Mouse (Mus musculus): ENCODE results near the gene Rgs19. TPM values are rescaled to one million over a fixed set of nuclear protein-coding genes. Genes with fewer than 3 reads are reported as not detected.

Gene Rgs19
- total and polyA plus RNA-seq, 2 experiments, result 1.5 to 7.8 TPM

DNA sequence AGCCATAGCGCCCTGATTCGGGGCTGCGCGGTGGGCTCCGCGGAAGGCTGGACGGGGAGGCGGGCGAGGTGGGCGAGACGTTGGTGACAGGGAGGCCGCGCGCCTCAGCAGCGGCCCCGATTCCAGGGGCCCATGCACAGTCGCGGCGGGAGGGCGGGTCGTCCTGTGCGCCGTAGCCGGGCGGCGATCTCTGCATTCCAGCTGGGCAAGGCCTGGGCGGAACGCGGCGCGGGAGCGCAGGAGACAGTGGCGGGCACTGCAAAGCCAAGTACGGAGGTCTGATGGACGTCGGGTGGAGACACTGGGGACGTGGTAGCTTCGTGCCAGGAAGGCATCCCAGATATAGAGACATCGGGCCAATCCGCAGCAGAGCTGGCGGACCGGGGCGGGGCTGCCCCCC, 22.5 kb downstream of the Rgs19 start, which contains the start of gene Sox18:
Sox18 (minus strand) TSS at position 315 of the 400 bp plus-strand sequence.
- WGBS, result 2% methylated on average over 41 of the region's 43 CpGs
- peak within 1 kb of the TSS; percentile 74 for H3K4me3 ChIP-seq (ENCODE audit: insufficient read depth, low read depth, low read length)
- TF ChIP-seq POLR2A (IDR thresholded peaks at IDR 0.05; ENCODE audit: extremely low read depth, insufficient read depth, low read length), result peak; percentile 79
- no peak for TF ChIP-seq CTCF (IDR thresholded peaks at IDR 0.05; ENCODE audit: low read depth, low read length)
- H3K27ac ChIP-seq (replicated peaks; ENCODE audit: insufficient read depth, low read depth, low read length), result peak within 1 kb of the TSS; percentile 52
- H3K9ac ChIP-seq (ENCODE audit: low read depth, low read length), result peak within 1 kb of the TSS; percentile 88
- no peaks in the 10 kb centered on the region for H3K4me1 ChIP-seq (ENCODE audit: control insufficient read depth, insufficient read depth, low read length)
- DNase-seq (ENCODE audit: extremely low read depth, low read depth, low spot score), result no peak
- peaks cover 15% of the 10 kb centered on the region for H3K27me3 ChIP-seq (ENCODE audit: control insufficient read depth, insufficient read depth, low read length)
- peaks cover 4% of the 10 kb centered on the region; the same call in 1 of the 2 replicates for H3K79me2 ChIP-seq (ENCODE audit: control insufficient read depth, insufficient read depth, low read length)
- no peaks in the 10 kb centered on the region for H3K36me3 ChIP-seq (ENCODE audit: control insufficient read depth, insufficient read depth, low read length)

DNA sequence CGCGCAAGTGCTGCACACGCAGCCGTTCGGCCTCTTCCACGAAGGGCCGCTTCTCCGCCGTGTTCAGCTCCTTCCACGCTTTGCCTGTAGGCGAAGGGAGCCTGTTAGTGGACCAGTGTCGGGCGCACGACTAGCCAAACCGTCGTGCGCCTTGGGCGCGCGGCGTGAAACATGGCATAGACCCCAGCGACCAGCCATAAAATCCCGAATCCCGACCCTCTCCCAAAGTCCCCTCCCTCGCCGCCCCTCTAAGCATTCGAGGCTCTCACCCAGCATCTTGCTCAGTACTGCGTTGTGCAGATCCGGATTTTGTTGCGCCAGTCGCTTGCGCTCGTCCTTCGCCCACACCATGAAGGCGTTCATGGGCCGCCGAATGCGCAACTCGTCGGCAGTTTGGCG, 22.9 kb downstream of the Rgs19 start:
- WGBS, result 4% methylated on average over 41 of the region's 41 CpGs
- DNase-seq (ENCODE audit: extremely low read depth, low read depth, low spot score), result no peak
- H3K79me2 ChIP-seq (ENCODE audit: control insufficient read depth, insufficient read depth, low read length), result peaks cover 4% of the 10 kb centered on the region; the same call in 1 of the 2 replicates
- no peaks in the 10 kb centered on the region for H3K4me1 ChIP-seq (ENCODE audit: control insufficient read depth, insufficient read depth, low read length)
- H3K36me3 ChIP-seq (ENCODE audit: control insufficient read depth, insufficient read depth, low read length), result no peaks in the 10 kb centered on the region
- no peak for TF ChIP-seq CTCF (IDR thresholded peaks at IDR 0.05; ENCODE audit: low read depth, low read length)
- peak overlapping the region; percentile 88 for H3K9ac ChIP-seq (ENCODE audit: low read depth, low read length)
- peaks cover 15% of the 10 kb centered on the region for H3K27me3 ChIP-seq (ENCODE audit: control insufficient read depth, insufficient read depth, low read length)
- peak overlapping the region; percentile 52 for H3K27ac ChIP-seq (replicated peaks; ENCODE audit: insufficient read depth, low read depth, low read length)
- peak overlapping the region; percentile 74 for H3K4me3 ChIP-seq (ENCODE audit: insufficient read depth, low read depth, low read length)

DNA sequence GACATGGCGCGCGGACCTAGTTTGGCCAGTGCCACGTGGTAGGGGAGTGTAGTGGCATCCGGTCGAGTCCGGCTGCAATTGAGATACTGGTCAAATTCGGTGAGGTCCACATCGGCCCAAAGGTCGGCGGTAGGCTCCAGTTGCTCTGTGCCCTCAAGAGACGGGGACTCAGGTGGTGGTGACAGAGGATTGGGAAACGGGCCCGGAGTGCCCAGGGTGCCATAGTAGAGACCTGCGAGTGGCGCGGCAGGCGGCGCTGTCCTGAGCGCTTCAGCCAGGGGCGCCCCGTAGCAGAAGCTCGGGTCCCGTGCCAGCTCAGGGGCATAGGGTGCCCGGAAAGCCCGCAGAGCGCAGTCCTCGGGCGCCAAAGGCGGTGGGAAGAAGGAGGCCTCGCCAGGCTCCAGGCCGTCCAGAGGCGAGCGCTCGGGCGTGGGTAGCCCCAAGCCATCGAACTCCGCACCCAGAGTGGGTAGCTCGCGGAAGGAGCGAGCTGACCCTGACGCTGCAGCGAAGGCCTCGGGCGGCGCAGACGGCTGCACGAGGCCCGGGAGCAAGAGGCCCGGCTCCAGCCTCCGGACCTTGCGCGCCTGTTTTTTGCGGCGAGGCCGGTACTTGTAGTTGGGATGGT, 23.4 kb downstream of the Rgs19 start:
- Histone ChIP-seq H3K27me3 (ENCODE audit: control insufficient read depth, insufficient read depth, low read length) (peaks cover 15% of the 10 kb centered on the region), H3K4me3 (ENCODE audit: insufficient read depth, low read depth, low read length) (peak overlapping the region; percentile 74), H3K79me2 (ENCODE audit: control insufficient read depth, insufficient read depth, low read length) (peaks cover 4% of the 10 kb centered on the region; the same call in 1 of the 2 replicates), H3K9ac (ENCODE audit: low read depth, low read length) (peak overlapping the region; percentile 88), H3K27ac (replicated peaks; ENCODE audit: insufficient read depth, low read depth, low read length) (peak overlapping the region; percentile 52), H3K4me1 (ENCODE audit: control insufficient read depth, insufficient read depth, low read length) (no peaks in the 10 kb centered on the region), H3K36me3 (ENCODE audit: control insufficient read depth, insufficient read depth, low read length) (no peaks in the 10 kb centered on the region)
- TF ChIP-seq CTCF (IDR thresholded peaks at IDR 0.05; ENCODE audit: low read depth, low read length) (no peak), POLR2A (IDR thresholded peaks at IDR 0.05; ENCODE audit: extremely low read depth, insufficient read depth, low read length) (no peak)
- WGBS, result 6% methylated on average over 56 of the region's 56 CpGs
- DNase-seq (ENCODE audit: extremely low read depth, low read depth, low spot score), result no peak

DNA sequence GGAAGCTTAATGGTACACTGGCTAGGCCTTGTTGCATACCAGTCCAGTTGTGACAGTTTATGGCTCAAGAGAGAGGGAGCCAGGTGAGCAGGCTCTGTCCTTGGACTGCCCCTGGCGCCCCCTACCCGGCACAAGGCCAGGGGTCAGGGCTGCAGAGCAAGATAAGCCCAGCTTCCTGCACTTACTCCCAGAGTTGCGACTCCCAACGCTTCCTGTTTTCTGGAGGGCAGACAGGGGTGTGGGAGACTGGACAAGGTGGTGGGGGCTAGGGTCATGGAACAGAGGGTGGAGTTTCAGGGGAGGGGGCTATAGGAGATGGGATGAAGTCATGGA, 30.5 kb downstream of the Rgs19 start:
- H3K9ac ChIP-seq (ENCODE audit: low read depth, low read length), result no peak overlapping the region
- peaks cover under 1% of the 10 kb centered on the region; the same call in 1 of the 2 replicates for H3K36me3 ChIP-seq (ENCODE audit: control insufficient read depth, insufficient read depth, low read length)
- no peaks in the 10 kb centered on the region for H3K79me2 ChIP-seq (ENCODE audit: control insufficient read depth, insufficient read depth, low read length)
- 42% methylated on average over 4 of the region's 4 CpGs for WGBS
- no peak for DNase-seq (ENCODE audit: extremely low read depth, low read depth, low spot score)
- TF ChIP-seq CTCF (IDR thresholded peaks at IDR 0.05; ENCODE audit: low read depth, low read length) (no peak), POLR2A (IDR thresholded peaks at IDR 0.05; ENCODE audit: extremely low read depth, insufficient read depth, low read length) (no peak)
- no peak overlapping the region for H3K4me3 ChIP-seq (ENCODE audit: insufficient read depth, low read depth, low read length)
- no peaks in the 10 kb centered on the region for H3K4me1 ChIP-seq (ENCODE audit: control insufficient read depth, insufficient read depth, low read length)
- no peaks in the 10 kb centered on the region for H3K27me3 ChIP-seq (ENCODE audit: control insufficient read depth, insufficient read depth, low read length)
- H3K27ac ChIP-seq (replicated peaks; ENCODE audit: insufficient read depth, low read depth, low read length), result peak overlapping the region; percentile 74

- Histone ChIP-seq H3K36me3 (ENCODE audit: control insufficient read depth, insufficient read depth, low read length) (peaks cover 2% of the 10 kb centered on the region; the same call in 1 of the 2 replicates), H3K4me3 (ENCODE audit: insufficient read depth, low read depth, low read length) (no peak overlapping the region), H3K27ac (replicated peaks; ENCODE audit: insufficient read depth, low read depth, low read length) (peak overlapping the region; percentile 74), H3K4me1 (ENCODE audit: control insufficient read depth, insufficient read depth, low read length) (no peaks in the 10 kb centered on the region), H3K9ac (ENCODE audit: low read depth, low read length) (no peak overlapping the region), H3K27me3 (ENCODE audit: control insufficient read depth, insufficient read depth, low read length) (no peaks in the 10 kb centered on the region), H3K79me2 (ENCODE audit: control insufficient read depth, insufficient read depth, low read length) (no peaks in the 10 kb centered on the region)
- WGBS, result 89% methylated on average over 3 of the region's 3 CpGs
- no peak for TF ChIP-seq CTCF (IDR thresholded peaks at IDR 0.05; ENCODE audit: low read depth, low read length)
- no peak for TF ChIP-seq POLR2A (IDR thresholded peaks at IDR 0.05; ENCODE audit: extremely low read depth, insufficient read depth, low read length)
- no peak for DNase-seq (ENCODE audit: extremely low read depth, low read depth, low spot score)
These were observed 31.0 kb downstream of the Rgs19 start for GRCm38 (mm10) chr2:181662620-181663297.

DNA sequence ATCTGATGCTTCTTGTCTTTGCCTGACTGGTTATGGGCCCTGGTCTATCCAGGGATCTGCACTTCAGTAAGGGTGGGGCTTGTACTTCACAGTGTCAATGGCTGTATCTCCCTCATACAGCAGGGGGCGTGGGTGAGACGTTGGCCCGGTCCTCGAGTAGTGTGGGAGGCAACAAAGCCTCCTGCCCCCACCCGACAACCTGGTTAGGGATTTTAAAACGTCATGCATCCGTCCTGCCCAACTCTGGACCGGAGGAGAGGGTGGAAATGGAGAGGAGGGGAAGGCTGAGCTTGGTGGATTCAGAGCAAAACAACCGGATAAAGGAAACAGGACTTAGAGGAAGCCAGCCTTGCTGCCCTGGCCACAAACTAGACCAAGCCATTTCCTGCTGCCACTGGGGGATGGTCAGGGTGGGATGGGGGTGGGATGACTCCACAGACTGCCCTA, 34.1 kb downstream of the Rgs19 start:
- WGBS, result 21% methylated on average over 9 of the region's 9 CpGs

More for the DNA sequence above, 34.1 kb downstream of the Rgs19 start:
- no peaks in the 10 kb centered on the region for H3K79me2 ChIP-seq (ENCODE audit: control insufficient read depth, insufficient read depth, low read length)
- DNase-seq (ENCODE audit: extremely low read depth, low read depth, low spot score), result peak; percentile 35
- peaks cover 22% of the 10 kb centered on the region; the same call in 1 of the 2 replicates for H3K36me3 ChIP-seq (ENCODE audit: control insufficient read depth, insufficient read depth, low read length)
- H3K9ac ChIP-seq (ENCODE audit: low read depth, low read length), result no peak overlapping the region
- H3K27ac ChIP-seq (replicated peaks; ENCODE audit: insufficient read depth, low read depth, low read length), result no peak overlapping the region
- H3K4me1 ChIP-seq (ENCODE audit: control insufficient read depth, insufficient read depth, low read length), result no peaks in the 10 kb centered on the region
- H3K4me3 ChIP-seq (ENCODE audit: insufficient read depth, low read depth, low read length), result no peak overlapping the region
- H3K27me3 ChIP-seq (ENCODE audit: control insufficient read depth, insufficient read depth, low read length), result no peaks in the 10 kb centered on the region
- no peak for TF ChIP-seq POLR2A (IDR thresholded peaks at IDR 0.05; ENCODE audit: extremely low read depth, insufficient read depth, low read length)
- peak; percentile 96 for TF ChIP-seq CTCF (IDR thresholded peaks at IDR 0.05; ENCODE audit: low read depth, low read length)

Measured in liver, adult 2 months (tissue).